Mouse (Mus musculus): Measurements from ENCODE around the gene Psma1.

The Psma1 gene

DNA sequence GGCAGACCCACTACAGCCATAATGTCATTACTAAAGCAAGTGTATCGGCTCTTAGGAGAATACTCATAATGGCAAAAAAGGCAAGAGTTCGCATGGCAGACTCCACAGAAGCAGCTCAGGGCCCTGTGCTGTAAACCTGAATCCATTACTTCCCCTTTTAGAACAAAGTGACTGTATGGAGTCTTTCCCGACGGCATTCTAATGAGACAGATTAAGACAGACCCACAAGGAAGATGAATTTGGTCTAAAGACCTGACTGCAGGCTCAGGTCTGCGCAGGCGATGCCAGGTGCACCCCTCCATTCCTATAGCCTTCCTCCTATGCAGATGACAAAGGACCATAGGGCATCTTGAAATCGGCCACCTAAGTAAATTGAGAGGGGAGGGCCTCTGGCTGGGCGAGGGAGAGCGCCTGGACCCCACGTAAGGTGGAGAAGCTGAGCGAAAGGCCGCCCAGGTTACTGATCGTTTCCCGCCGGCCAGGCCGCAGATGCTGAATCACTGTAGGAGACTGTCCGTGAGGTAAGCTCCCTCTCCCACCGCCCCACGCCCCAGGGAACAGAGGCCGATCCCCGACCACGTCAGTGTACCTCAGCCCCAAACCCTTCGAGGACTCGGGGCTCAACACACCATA is 430 bp downstream of the Psma1 start:
- DNase-seq (ENCODE audit: low read depth): no peak

DNA sequence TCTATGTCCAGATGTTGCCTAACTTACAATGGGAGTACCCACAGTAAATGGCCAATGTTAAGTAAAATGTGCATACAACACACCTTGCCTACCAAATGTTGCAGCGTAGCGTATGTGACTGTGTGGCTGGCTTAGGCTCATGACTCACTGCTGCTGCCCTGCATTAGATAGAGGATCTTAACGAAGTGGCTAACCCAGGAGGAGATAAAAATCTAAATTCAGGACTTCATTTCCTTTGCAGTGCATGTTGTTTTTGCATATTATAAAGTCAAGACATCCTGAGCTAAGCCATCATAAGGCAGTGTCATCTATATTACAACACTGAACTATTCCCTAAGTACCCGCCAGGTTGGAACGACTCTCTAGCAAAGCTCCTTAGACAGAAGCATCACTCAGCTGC is 7.5 kb downstream of the Psma1 start:
- no peak for DNase-seq (ENCODE audit: low read depth)

DNA sequence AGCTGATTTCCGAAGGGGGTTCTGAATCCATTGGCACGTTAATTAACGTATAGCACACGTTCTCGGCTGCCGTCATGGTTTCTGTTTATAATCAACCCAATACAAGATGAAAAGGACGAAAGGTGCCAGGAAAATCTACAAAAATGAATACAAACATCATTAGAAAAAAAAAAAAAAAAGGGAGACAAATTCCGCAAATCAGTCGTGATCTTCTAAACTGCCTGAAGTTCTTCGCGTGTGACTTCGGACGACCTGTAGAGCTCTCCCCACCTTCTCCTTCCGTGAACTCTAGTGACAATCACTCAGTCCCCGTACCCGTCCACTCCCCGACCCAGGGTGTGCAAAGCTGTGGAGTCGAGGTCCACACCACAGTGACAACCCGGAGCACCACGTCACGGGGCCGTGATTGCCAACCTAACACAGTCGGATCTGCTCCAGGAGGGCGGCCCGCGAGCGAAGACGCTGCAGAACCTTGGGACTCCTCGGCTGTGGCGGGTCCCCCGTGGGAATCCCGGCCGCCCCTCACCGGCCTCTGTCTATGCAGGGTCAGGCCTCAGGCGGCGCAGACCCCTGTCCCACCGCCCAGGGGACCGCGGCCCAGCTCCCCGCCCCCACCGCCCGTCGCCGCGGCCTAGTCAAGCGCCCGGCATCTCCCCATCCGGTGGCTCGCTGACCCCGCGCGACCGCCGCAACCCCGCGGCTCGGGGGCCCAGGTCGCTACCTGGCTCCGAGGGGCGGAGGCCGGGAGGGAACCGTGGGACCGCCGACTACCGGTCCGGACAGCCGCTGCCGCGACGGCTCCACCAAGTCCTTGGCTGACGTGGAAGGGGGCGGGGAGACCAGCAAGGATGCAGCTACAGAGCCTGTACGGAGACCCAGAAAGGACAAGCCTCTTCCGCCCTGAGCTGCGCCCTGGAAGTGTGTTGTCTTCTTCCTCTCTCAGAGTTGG is 21.8 kb downstream of the Psma1 start, which contains the start of gene Copb1:
Copb1 (minus strand) TSS at position 827 of the 949 bp plus-strand sequence.
- peak; percentile 76 for DNase-seq (ENCODE audit: low read depth)

DNA sequence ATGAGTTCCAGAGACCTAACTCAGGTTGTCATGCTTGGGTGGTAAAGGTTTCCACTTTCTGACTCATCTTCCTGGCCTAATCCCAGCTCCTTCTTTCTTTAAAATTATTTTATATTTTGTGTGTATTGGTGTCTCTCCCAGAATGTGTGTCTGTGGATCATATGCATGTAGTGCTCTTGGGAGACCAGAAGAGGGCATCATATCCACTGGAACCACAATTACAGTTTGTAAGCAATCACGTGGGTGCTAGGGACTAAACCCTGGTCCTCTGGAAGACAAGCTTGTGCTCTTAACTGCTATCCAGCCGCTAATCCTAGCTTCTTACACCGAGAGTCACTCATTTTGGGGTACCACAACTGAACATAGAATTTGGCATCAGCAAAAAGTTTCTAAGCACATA is 24.2 kb downstream of the Psma1 start:
- no peak for DNase-seq (ENCODE audit: low read depth)

DNA sequence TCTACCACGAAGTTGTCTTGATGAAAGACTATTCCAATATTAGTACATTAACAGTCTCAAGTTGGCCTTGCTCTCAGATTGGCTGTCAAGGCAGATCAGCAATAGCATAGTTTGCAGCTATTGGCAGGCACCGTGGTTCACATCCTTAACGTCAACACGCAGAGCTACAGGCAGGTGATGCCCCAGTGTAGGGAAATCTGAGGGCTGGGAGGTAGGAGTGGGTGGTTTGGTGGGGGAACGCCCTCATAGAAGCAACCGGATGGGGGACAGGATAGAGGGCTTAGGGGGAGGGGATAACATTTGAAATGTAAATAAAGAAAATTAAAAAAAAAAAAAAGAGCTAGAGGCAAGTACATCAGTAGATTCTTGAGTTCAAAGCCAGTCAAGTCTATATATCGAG is 41.9 kb downstream of the Psma1 start:
- no peak for DNase-seq (ENCODE audit: low read depth)

DNA sequence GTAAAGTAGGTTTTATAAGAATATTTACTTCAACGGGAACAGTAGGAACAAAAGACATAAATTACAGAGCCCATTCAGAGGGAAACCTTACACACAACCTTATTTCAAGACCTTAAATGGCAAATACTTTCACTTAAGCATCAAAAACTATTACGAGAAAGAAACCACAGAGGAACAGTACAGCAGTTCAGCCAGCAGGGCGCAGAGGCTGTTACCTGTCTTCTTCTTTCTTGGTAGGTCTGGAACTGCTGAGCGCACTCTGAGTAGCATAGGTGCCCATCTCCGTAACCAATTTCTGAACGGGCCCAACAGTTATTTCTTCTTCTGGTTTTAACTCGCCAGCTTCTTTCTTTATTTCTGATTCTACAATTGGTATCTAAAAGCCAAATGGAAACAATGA is 42.9 kb downstream of the Psma1 start:
- DNase-seq (ENCODE audit: low read depth): no peak

DNA sequence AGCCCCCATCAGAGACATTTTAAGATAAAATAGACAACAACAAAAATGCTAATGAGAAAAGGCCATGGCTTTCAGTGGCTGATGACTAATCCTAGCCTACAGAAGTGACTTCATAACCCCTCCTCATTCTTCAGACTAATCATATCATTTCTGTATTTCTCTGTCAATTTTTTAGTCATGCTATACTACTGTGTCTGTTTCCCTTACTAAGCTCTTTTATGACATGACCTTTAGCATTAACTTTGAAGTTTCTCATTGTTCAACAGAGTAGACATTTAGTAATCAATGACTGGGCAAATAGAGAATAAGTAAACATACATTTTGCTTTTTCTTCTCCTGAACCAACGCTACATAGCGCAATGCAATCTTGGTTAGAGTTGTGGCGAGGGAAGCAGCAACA is 44.1 kb downstream of the Psma1 start:
- no peak for DNase-seq (ENCODE audit: low read depth)

DNA sequence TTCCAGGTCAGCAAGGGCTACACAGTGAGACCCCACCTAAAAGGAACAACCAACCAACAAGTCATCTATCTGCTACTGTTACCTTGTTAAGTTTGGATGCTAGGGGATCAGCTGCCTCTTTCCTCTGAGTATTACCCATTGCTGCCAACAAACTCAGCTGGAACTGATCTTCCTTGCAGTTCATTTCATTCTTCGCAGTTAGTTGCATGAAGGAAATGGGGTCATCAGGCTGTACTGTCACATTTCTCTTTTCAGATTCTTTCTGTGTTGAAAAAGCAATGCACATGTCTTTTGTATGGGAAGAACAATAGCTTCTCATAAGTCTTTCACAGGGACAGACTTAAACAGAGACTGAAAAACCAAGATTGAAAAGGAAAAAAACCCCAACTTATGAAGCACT is 49.4 kb downstream of the Psma1 start:
- DNase-seq (ENCODE audit: low read depth): no peak

DNA sequence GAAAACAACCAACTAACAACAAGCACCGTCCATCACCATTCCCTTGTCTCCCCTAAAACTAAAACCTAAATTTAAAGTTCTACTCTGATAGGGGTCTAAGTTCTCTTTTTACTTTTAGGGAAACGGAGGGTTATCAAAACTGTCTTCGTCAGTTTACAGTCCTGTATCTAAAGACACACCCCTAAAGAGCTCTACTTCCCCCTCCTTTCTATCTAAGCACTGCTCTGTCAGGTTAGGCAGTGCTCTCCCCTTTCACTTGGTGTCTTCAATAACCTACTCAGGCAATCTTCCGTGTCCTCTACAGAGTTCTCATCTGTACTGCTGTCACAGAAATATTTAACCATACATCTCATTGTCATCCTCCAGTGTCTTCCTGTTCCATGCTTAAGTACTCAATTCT is 55.5 kb downstream of the Psma1 start:
- DNase-seq (ENCODE audit: low read depth): no peak

DNA sequence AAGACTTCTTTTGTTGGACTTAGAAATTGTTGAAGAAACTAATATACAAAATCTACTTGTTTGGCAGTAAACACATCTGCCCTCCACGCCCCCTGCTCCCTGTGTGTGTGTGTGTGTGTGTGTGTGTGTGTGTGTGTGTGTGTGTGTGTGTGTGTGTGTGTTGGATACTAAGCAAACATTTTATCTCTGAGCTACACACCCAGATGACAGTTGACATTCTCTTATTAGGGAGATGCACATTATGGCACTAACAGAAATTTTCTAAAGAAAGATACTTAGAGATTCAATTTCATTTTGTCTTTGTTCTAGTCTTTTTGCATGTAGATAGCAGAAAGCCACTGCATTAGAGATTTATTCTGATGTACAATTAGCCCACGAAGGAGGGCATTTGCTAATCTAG is 59.0 kb downstream of the Psma1 start:
- DNase-seq (ENCODE audit: low read depth): no peak

All from fibroblast of lung, adult 2 months (primary cell).